12 mouse cellular contexts compared by ENCODE assay signal in genomic region chr14:47194096-47194495, GRCm38 (mm10). TPM values are rescaled to one million over a fixed set of nuclear protein-coding genes. Genes with fewer than 3 reads are reported as not detected.
DNase-seq lines count a peak whose midpoint lies in the region; ATAC-seq and TF ChIP-seq lines count a peak whose summit lies in the region.
"Had no signal": no experiment of that assay in that cellular context is flagged by ENCODE, and none has a peak within 500 bp of the region (broad histone marks: within the 10 kb centered on the region; RNA-seq: fewer than 3 reads in every experiment).

No protein-coding gene starts in this region.

- H3K27me3 ChIP-seq in lung, embryonic 14.5 days (ENCODE audit: insufficient read depth, low read length) = no peaks in the 10 kb centered on the region
- no peaks in the 10 kb centered on the region for H3K27me3 ChIP-seq in hindbrain, embryonic 12.5 days

- no peak overlapping the region for H3K9ac ChIP-seq in lung, embryonic 14.5 days
- no peak overlapping the region for H3K9ac ChIP-seq in hindbrain, embryonic 12.5 days
- H3K9ac ChIP-seq: forebrain, postnatal 0 days; limb, embryonic 12.5 days had no signal

- H3K4me2 ChIP-seq in lung, embryonic 14.5 days = no peak overlapping the region
- no peak overlapping the region for H3K4me2 ChIP-seq in hindbrain, embryonic 12.5 days (replicated peaks)
- H3K4me2 ChIP-seq: limb, embryonic 12.5 days had no signal

- ATAC-seq in lung, embryonic 14.5 days (ENCODE audit: insufficient read depth) = no peak
- ATAC-seq in hindbrain, embryonic 12.5 days (ENCODE audit: low FRiP score) = no peak
- ATAC-seq: forebrain, postnatal 0 days; midbrain, embryonic 16.5 days had no signal

- H3K4me1 ChIP-seq in lung, embryonic 14.5 days (ENCODE audit: insufficient read depth) = no peaks in the 10 kb centered on the region
- no peaks in the 10 kb centered on the region for H3K4me1 ChIP-seq in hindbrain, embryonic 12.5 days
- H3K4me1 ChIP-seq: limb, embryonic 12.5 days had no signal

- no peak overlapping the region for H3K4me3 ChIP-seq in lung, embryonic 14.5 days (ENCODE audit: low read depth, low read length)
- H3K4me3 ChIP-seq in hindbrain, embryonic 12.5 days = no peak overlapping the region
- H3K4me3 ChIP-seq: limb, embryonic 12.5 days had no signal

- no peaks in the 10 kb centered on the region for H3K9me3 ChIP-seq in lung, embryonic 14.5 days (ENCODE audit: low read depth, low read length)
- no peaks in the 10 kb centered on the region for H3K9me3 ChIP-seq in hindbrain, embryonic 12.5 days (replicated peaks)

- no peak for DNase-seq in lung, embryonic 14.5 days
- no peak for DNase-seq in lung, postnatal 25 days (ENCODE audit: low spot score)
- peak; percentile 55 for DNase-seq in R1 (ENCODE audit: low read depth, low spot score)
- DNase-seq in lung, postnatal 10 days = peak; percentile 27
- peak; percentile 28 to 63 for DNase-seq in thymus, postnatal 10 days (ENCODE audit: low spot score in 2 of 2)
- no peak for DNase-seq in layer of hippocampus, postnatal 25 days (ENCODE audit: extremely low spot score in 1 of 2, low spot score in 1 of 2)
- DNase-seq: forebrain, postnatal 0 days; kidney, postnatal 25 days; right cerebral cortex, postnatal 14 days had no signal

- 0 out of 2 replicates have a peak, but pooled peaks have one; percentile 19 for TF ChIP-seq CTCF in lung, embryonic 14.5 days (IDR thresholded peaks at IDR 0.05; ENCODE audit: low read depth)

- H3K36me3 ChIP-seq in lung, embryonic 14.5 days (ENCODE audit: insufficient read depth) = no peaks in the 10 kb centered on the region
- no peaks in the 10 kb centered on the region for H3K36me3 ChIP-seq in hindbrain, embryonic 12.5 days
- H3K36me3 ChIP-seq: limb, embryonic 12.5 days had no signal

- WGBS in lung, embryonic 14.5 days = 32% methylated on average over 4 of the region's 4 CpGs
- WGBS in hindbrain, embryonic 12.5 days = 35% methylated on average over 4 of the region's 4 CpGs

- no peak overlapping the region for H3K27ac ChIP-seq in lung, embryonic 14.5 days (ENCODE audit: low read depth)
- H3K27ac ChIP-seq in hindbrain, embryonic 12.5 days = no peak overlapping the region
- H3K27ac ChIP-seq: limb, embryonic 12.5 days had no signal

RNA-seq across cellular contexts. Expression of gene Gch1, which starts 4.9 kb away (rescaled TPM):
- 3.5 and 4.1 TPM in 2 replicates for polyA plus RNA-seq in lung, embryonic 14.5 days (2014; fragmentation: Nextera tagmentation; extraction: Ambion mirVana)
- total RNA-seq in layer of hippocampus, postnatal 25 days (2021) = 1 to 10 TPM; 1.5 to 1.8 TPM
- 3.2 and 3.8 TPM in 2 replicates for polyA plus RNA-seq in hindbrain, embryonic 12.5 days (2016; fragmentation: Nextera tagmentation; extraction: Ambion mirVana)

Comparison
In these comparisons a context has a peak if more than half of its experiments do, and no peak if none do; other contexts are left out.
1. DNase-seq: peak in R1 (single experiment), lung, postnatal 10 days (single experiment) and thymus, postnatal 10 days (2 of 2); none in lung, embryonic 14.5 days (single experiment), lung, postnatal 25 days (single experiment) and layer of hippocampus, postnatal 25 days (0 of 2).